In the genomic region with DNA sequence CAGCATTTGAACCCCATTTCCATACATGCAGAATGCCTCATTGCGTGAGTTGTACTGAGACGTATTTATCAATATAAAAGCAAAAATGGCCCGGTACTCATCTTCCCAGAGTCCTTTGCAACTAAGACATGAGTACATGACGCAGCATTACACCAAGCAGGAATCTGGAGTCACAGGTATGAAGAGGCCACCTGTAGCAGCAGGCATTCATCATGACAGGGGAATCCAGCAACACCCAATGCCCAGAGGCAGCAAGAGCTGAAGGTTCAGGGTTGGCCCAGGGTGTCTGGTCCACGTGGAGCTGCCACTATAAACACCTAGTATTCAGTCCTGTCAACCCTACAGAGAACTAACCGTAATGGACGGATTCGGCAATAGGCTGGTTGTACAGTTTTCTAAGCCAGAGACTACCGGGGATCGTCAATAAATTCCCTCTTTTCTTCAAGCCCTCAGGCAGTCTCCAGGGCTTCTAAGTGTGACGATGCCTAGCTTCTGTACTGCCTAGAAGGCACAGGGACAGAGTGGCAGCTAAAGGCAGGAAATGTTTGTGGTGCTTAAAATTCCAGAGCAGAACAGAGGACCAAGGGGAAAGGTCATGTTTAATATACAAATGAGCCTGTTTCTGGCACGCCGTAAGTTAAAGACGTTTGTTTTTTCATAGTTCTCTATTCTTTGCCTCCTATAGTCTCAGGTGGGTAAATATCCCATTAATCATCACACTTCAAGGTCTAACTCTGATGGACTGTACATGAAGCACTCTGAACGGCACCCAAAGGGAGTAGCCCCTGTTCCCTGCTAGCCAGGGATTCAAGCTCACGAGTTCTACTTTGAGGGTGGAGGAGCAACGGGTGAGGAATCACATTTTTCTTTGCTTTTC, we compare ENCODE assay signal across 10 mouse cellular contexts.
DNase-seq lines count a peak whose midpoint lies in the region; ATAC-seq lines count a peak whose summit lies in the region.
"Had no signal": no experiment of that assay in that cellular context is flagged by ENCODE, and none has a peak within 500 bp of the region (broad histone marks: within the 10 kb centered on the region; RNA-seq: fewer than 3 reads in every experiment).

No protein-coding gene starts in this region.

- no peak overlapping the region for H3K9ac ChIP-seq in midbrain, embryonic 13.5 days (replicated peaks)
- no peak overlapping the region for H3K9ac ChIP-seq in midbrain, embryonic 11.5 days (ENCODE audit: low read length)
- H3K9ac ChIP-seq in intestine, embryonic 15.5 days, result no peak overlapping the region
- H3K9ac ChIP-seq in liver, embryonic 16.5 days (ENCODE audit: low read depth, low read length), result no peak overlapping the region
- H3K9ac ChIP-seq: midbrain, embryonic 12.5 days had no signal

- no peaks in the 10 kb centered on the region for H3K27me3 ChIP-seq in midbrain, embryonic 13.5 days
- no peaks in the 10 kb centered on the region for H3K27me3 ChIP-seq in midbrain, embryonic 11.5 days (ENCODE audit: control insufficient read depth, insufficient read depth, low read length)
- no peaks in the 10 kb centered on the region for H3K27me3 ChIP-seq in intestine, embryonic 15.5 days (replicated peaks)
- H3K27me3 ChIP-seq in liver, embryonic 16.5 days (ENCODE audit: control insufficient read depth, insufficient read depth, low read depth, low read length), result no peaks in the 10 kb centered on the region
- H3K27me3 ChIP-seq: midbrain, embryonic 12.5 days; Patski had no signal

- no peak overlapping the region for H3K4me3 ChIP-seq in midbrain, embryonic 13.5 days (replicated peaks)
- H3K4me3 ChIP-seq in midbrain, embryonic 11.5 days (ENCODE audit: low read depth, low read length), result no peak overlapping the region
- no peak overlapping the region for H3K4me3 ChIP-seq in intestine, embryonic 15.5 days (replicated peaks)
- H3K4me3 ChIP-seq in liver, embryonic 16.5 days (ENCODE audit: low read depth, low read length), result no peak overlapping the region
- H3K4me3 ChIP-seq: midbrain, embryonic 12.5 days had no signal

- ATAC-seq in midbrain, embryonic 13.5 days, result no peak
- ATAC-seq in midbrain, embryonic 11.5 days (ENCODE audit: low FRiP score), result no peak
- ATAC-seq in intestine, embryonic 15.5 days, result peak; percentile 51
- peak; percentile 71 for ATAC-seq in liver, embryonic 16.5 days (ENCODE audit: low read depth)
- ATAC-seq: Patski had no signal

- H3K4me2 ChIP-seq in midbrain, embryonic 13.5 days (replicated peaks), result no peak overlapping the region
- no peak overlapping the region for H3K4me2 ChIP-seq in midbrain, embryonic 11.5 days
- peak overlapping the region; percentile 33 for H3K4me2 ChIP-seq in intestine, embryonic 15.5 days (replicated peaks)
- no peak overlapping the region for H3K4me2 ChIP-seq in liver, embryonic 16.5 days (ENCODE audit: low read depth, low read length)
- H3K4me2 ChIP-seq: midbrain, embryonic 12.5 days had no signal

- DNase-seq in midbrain, embryonic 11.5 days (ENCODE audit: low spot score, missing footprints), result no peak
- peak; percentile 74 for DNase-seq in yolk sac, embryonic 10.5 days (ENCODE audit: low spot score)
- no peak for DNase-seq in layer of hippocampus, adult 9-10 months (ENCODE audit: low spot score)
- DNase-seq in right cerebral cortex, postnatal 25 days, result no peak
- DNase-seq: cerebellum, adult 9-11 months had no signal

- H3K9me3 ChIP-seq in midbrain, embryonic 13.5 days, result no peaks in the 10 kb centered on the region
- no peaks in the 10 kb centered on the region for H3K9me3 ChIP-seq in midbrain, embryonic 11.5 days (ENCODE audit: control insufficient read depth, low read length)
- no peaks in the 10 kb centered on the region for H3K9me3 ChIP-seq in intestine, embryonic 15.5 days
- no peaks in the 10 kb centered on the region for H3K9me3 ChIP-seq in liver, embryonic 16.5 days (replicated peaks; ENCODE audit: control insufficient read depth, low read length)

- no peaks in the 10 kb centered on the region for H3K36me3 ChIP-seq in midbrain, embryonic 13.5 days
- H3K36me3 ChIP-seq in midbrain, embryonic 11.5 days (ENCODE audit: control insufficient read depth, insufficient read depth, low read length), result no peaks in the 10 kb centered on the region
- H3K36me3 ChIP-seq in intestine, embryonic 15.5 days, result no peaks in the 10 kb centered on the region
- H3K36me3 ChIP-seq in liver, embryonic 16.5 days (ENCODE audit: control insufficient read depth, insufficient read depth), result no peaks in the 10 kb centered on the region
- H3K36me3 ChIP-seq: midbrain, embryonic 12.5 days had no signal

- H3K27ac ChIP-seq in midbrain, embryonic 13.5 days, result peak overlapping the region; percentile 9; the same call in 1 of the 2 replicates
- H3K27ac ChIP-seq in midbrain, embryonic 11.5 days (ENCODE audit: low read depth, low read length), result no peak overlapping the region
- no peak overlapping the region for H3K27ac ChIP-seq in intestine, embryonic 15.5 days
- 0 out of 2 replicates have a peak overlapping the region, but pooled peaks have one; percentile 4 for H3K27ac ChIP-seq in liver, embryonic 16.5 days (ENCODE audit: low read length)
- H3K27ac ChIP-seq: midbrain, embryonic 12.5 days had no signal

- peaks cover 22% of the 10 kb centered on the region for H3K4me1 ChIP-seq in midbrain, embryonic 13.5 days (replicated peaks)
- peaks cover 9% of the 10 kb centered on the region; the same call in 1 of the 2 replicates for H3K4me1 ChIP-seq in midbrain, embryonic 11.5 days (ENCODE audit: control insufficient read depth, insufficient read depth, low read length)
- peaks cover 11% of the 10 kb centered on the region for H3K4me1 ChIP-seq in intestine, embryonic 15.5 days (replicated peaks)
- H3K4me1 ChIP-seq in liver, embryonic 16.5 days (ENCODE audit: control insufficient read depth, low read depth, low read length), result no peaks in the 10 kb centered on the region; the same call in 1 of the 2 replicates

- 67% methylated on average over 17 of the region's 17 CpGs for WGBS in midbrain, embryonic 13.5 days
- WGBS in midbrain, embryonic 11.5 days, result 70% methylated on average over 17 of the region's 17 CpGs
- WGBS in intestine, embryonic 15.5 days, result 26% methylated on average over 17 of the region's 17 CpGs
- WGBS in liver, embryonic 16.5 days (ENCODE audit: insufficient replicate concordance), result 37% methylated on average over 17 of the region's 17 CpGs

Comparison
In these comparisons a context has a peak if more than half of its experiments do, and no peak if none do; other contexts are left out.
1. H3K27ac ChIP-seq: peak in midbrain, embryonic 13.5 days (single experiment) and liver, embryonic 16.5 days (single experiment); none in midbrain, embryonic 11.5 days (single experiment) and intestine, embryonic 15.5 days (single experiment).
2. ATAC-seq: peak in intestine, embryonic 15.5 days (single experiment) and liver, embryonic 16.5 days (single experiment); none in midbrain, embryonic 13.5 days (single experiment) and midbrain, embryonic 11.5 days (single experiment).